Mouse (Mus musculus): ENCODE measurements around the gene Amn. TPM values are rescaled to one million over a fixed set of nuclear protein-coding genes. Genes with fewer than 3 reads are reported as not detected.
A peak's percentile ranks its signal among the peaks of the same experiment; 100 is the strongest.

The Amn gene
- polyA plus RNA-seq, 1 experiment, result 1,225 TPM

DNA sequence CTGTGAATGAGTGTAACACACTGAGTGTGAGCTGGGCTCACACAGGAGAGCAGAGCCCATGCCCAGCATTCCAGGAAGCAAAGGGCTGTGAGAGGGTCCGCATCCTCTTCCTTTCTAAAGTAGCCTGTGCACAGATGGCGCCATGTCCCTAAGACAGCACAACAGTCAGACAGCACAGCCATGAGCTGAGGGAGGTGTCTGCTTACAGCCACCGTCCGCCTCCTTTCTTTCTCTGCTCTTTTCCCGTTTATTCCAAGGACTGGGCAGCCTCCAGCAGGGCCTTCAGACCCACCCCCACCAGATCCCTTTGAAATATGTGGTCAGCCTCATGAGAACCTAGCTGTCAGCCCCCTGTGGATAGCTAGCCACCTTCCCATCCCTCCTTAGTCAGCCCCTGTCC, 5.7 kb upstream of the Amn start:
- no peaks in the 10 kb centered on the region for H3K27me3 ChIP-seq (ENCODE audit: control insufficient read depth, insufficient read depth, low read length)
- WGBS, result 91% methylated on average over 5 of the region's 5 CpGs
- H3K27ac ChIP-seq (ENCODE audit: insufficient read depth, low read depth, low read length), result no peak overlapping the region

GRCm38 (mm10) chr12:111266592-111266991, 4.3 kb upstream of the Amn start:
- no peak for TF ChIP-seq CTCF (IDR thresholded peaks at IDR 0.05; ENCODE audit: extremely low read depth, insufficient read length, insufficient replicate concordance, low read depth, low read length)
- TF ChIP-seq POLR2A (IDR thresholded peaks at IDR 0.05; ENCODE audit: low read depth, low read length), result no peak
- peaks cover 5% of the 10 kb centered on the region; the same call in 1 of the 2 replicates for H3K27me3 ChIP-seq (ENCODE audit: control insufficient read depth, insufficient read depth, low read length)
- WGBS, result 87% methylated on average over 12 of the region's 12 CpGs
- no peak overlapping the region for H3K27ac ChIP-seq (ENCODE audit: insufficient read depth, low read depth, low read length)
- H3K4me1 ChIP-seq (ENCODE audit: control insufficient read depth, insufficient read depth, insufficient read length, low read length), result peaks cover 27% of the 10 kb centered on the region
- H3K36me3 ChIP-seq (ENCODE audit: control insufficient read depth, insufficient read depth, low read length), result peaks cover 14% of the 10 kb centered on the region
- H3K4me3 ChIP-seq (ENCODE audit: low read depth, low read length), result no peak overlapping the region

More for the DNA sequence above, 5.7 kb upstream of the Amn start:
- H3K36me3 ChIP-seq (ENCODE audit: control insufficient read depth, insufficient read depth, low read length), result peaks cover 26% of the 10 kb centered on the region
- TF ChIP-seq CTCF (IDR thresholded peaks at IDR 0.05; ENCODE audit: extremely low read depth, insufficient read length, insufficient replicate concordance, low read depth, low read length) (no peak), POLR2A (IDR thresholded peaks at IDR 0.05; ENCODE audit: low read depth, low read length) (no peak)
- no peak overlapping the region for H3K4me3 ChIP-seq (ENCODE audit: low read depth, low read length)
- H3K4me1 ChIP-seq (ENCODE audit: control insufficient read depth, insufficient read depth, insufficient read length, low read length), result peaks cover 24% of the 10 kb centered on the region

DNA sequence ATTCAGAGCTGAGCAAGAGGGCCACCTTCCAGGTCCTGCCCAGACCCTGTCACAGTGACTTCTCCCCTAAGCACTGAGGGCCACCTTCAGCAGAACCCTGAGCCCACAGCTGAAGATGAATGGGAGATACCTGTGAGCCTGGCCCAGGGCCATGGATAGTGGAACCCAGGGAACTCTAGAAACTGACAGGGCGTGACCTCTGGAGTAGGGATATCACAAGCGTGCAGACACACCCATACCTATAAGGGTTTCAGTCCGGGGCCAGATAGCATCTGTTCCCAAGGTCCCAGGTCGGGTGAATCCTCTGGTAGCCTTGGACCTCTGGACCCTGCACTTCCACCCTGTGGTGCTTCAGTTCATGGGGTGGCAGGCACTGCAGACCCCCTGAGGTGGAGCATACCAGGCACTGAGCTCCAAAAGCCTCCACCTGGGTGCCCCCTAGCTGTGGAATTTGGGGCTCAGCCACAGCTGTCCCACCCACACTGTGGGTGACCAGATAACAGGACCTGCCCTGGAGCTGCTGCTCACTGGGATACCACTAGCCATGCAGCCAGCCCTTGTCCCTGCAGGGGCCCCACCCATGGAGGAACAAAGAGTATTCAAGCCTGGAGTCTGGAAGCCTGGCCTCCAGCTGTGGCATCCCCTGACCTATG, 3.1 kb upstream of the Amn start:
- peaks cover 11% of the 10 kb centered on the region for H3K36me3 ChIP-seq (ENCODE audit: control insufficient read depth, insufficient read depth, low read length)
- 37% methylated on average over 4 of the region's 4 CpGs for WGBS
- H3K27ac ChIP-seq (ENCODE audit: insufficient read depth, low read depth, low read length), result peak overlapping the region; percentile 38; the same call in 1 of the 2 replicates
- TF ChIP-seq CTCF (IDR thresholded peaks at IDR 0.05; ENCODE audit: extremely low read depth, insufficient read length, insufficient replicate concordance, low read depth, low read length), result peak; percentile 7; the same call in 1 of the 2 replicates
- TF ChIP-seq POLR2A (IDR thresholded peaks at IDR 0.05; ENCODE audit: low read depth, low read length), result no peak; the same call in 1 of the 2 replicates
- H3K27me3 ChIP-seq (ENCODE audit: control insufficient read depth, insufficient read depth, low read length), result peaks cover 6% of the 10 kb centered on the region; the same call in 1 of the 2 replicates
- peaks cover 31% of the 10 kb centered on the region for H3K4me1 ChIP-seq (ENCODE audit: control insufficient read depth, insufficient read depth, insufficient read length, low read length)
- no peak overlapping the region for H3K4me3 ChIP-seq (ENCODE audit: low read depth, low read length)

- H3K27me3 ChIP-seq (ENCODE audit: control insufficient read depth, insufficient read depth, low read length), result peaks cover 13% of the 10 kb centered on the region; the same call in 1 of the 2 replicates
- TF ChIP-seq CTCF (IDR thresholded peaks at IDR 0.05; ENCODE audit: extremely low read depth, insufficient read length, insufficient replicate concordance, low read depth, low read length), result no peak
- TF ChIP-seq POLR2A (IDR thresholded peaks at IDR 0.05; ENCODE audit: low read depth, low read length), result no peak; the same call in 1 of the 2 replicates
- H3K4me3 ChIP-seq (ENCODE audit: low read depth, low read length), result peak overlapping the region; percentile 75
- H3K36me3 ChIP-seq (ENCODE audit: control insufficient read depth, insufficient read depth, low read length), result peaks cover 25% of the 10 kb centered on the region
- peak overlapping the region; percentile 50; the same call in 1 of the 2 replicates for H3K27ac ChIP-seq (ENCODE audit: insufficient read depth, low read depth, low read length)
- 3% methylated on average over 28 of the region's 28 CpGs for WGBS
- H3K4me1 ChIP-seq (ENCODE audit: control insufficient read depth, insufficient read depth, insufficient read length, low read length), result peaks cover 42% of the 10 kb centered on the region
Measured at GRCm38 (mm10) chr12:111271406-111271805, 511 bp downstream of the Amn start.

- Histone ChIP-seq H3K36me3 (ENCODE audit: control insufficient read depth, insufficient read depth, low read length) (peaks cover 25% of the 10 kb centered on the region), H3K4me1 (ENCODE audit: control insufficient read depth, insufficient read depth, insufficient read length, low read length) (peaks cover 42% of the 10 kb centered on the region), H3K27me3 (ENCODE audit: control insufficient read depth, insufficient read depth, low read length) (peaks cover 13% of the 10 kb centered on the region; the same call in 1 of the 2 replicates), H3K4me3 (ENCODE audit: low read depth, low read length) (peak overlapping the region; percentile 75), H3K27ac (ENCODE audit: insufficient read depth, low read depth, low read length) (no peak overlapping the region)
- no peak for TF ChIP-seq CTCF (IDR thresholded peaks at IDR 0.05; ENCODE audit: extremely low read depth, insufficient read length, insufficient replicate concordance, low read depth, low read length)
- no peak for TF ChIP-seq POLR2A (IDR thresholded peaks at IDR 0.05; ENCODE audit: low read depth, low read length)
- 13% methylated on average over 8 of the region's 8 CpGs for WGBS
Measured at GRCm38 (mm10) chr12:111271966-111272365, 1.1 kb downstream of the Amn start.

GRCm38 (mm10) chr12:111272420-111272819, 1.5 kb downstream of the Amn start:
- peak overlapping the region; percentile 38 for H3K4me3 ChIP-seq (ENCODE audit: low read depth, low read length)
- TF ChIP-seq POLR2A (IDR thresholded peaks at IDR 0.05; ENCODE audit: low read depth, low read length) (no peak), CTCF (IDR thresholded peaks at IDR 0.05; ENCODE audit: extremely low read depth, insufficient read length, insufficient replicate concordance, low read depth, low read length) (peak; percentile 90; the same call in 1 of the 2 replicates)
- H3K27ac ChIP-seq (ENCODE audit: insufficient read depth, low read depth, low read length), result no peak overlapping the region
- peaks cover 25% of the 10 kb centered on the region for H3K36me3 ChIP-seq (ENCODE audit: control insufficient read depth, insufficient read depth, low read length)
- H3K27me3 ChIP-seq (ENCODE audit: control insufficient read depth, insufficient read depth, low read length), result peaks cover 13% of the 10 kb centered on the region; the same call in 1 of the 2 replicates
- peaks cover 38% of the 10 kb centered on the region for H3K4me1 ChIP-seq (ENCODE audit: control insufficient read depth, insufficient read depth, insufficient read length, low read length)
- 28% methylated on average over 12 of the region's 12 CpGs for WGBS

DNA sequence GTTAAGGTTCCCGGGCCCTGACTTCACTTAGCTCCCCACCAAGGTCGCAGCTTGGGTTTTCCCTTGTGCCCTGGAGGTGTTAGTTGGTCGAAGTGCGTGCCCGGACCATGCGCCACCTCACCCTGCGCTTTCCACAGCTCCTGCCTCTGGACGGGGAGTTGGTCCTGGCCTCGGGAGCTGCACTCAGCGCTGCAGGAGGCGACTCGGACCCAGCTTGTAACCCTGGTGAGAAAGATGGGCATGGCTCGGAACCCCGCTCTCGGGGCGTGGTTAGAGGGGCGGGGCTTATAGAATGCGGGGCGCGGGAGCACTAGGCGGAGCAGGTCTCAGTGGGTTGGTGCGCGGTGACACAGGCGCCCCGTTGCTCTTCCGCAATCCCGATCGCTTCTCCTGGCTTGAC, 3.1 kb downstream of the Amn start:
- TF ChIP-seq CTCF (IDR thresholded peaks at IDR 0.05; ENCODE audit: extremely low read depth, insufficient read length, insufficient replicate concordance, low read depth, low read length), result no peak
- no peak for TF ChIP-seq POLR2A (IDR thresholded peaks at IDR 0.05; ENCODE audit: low read depth, low read length)
- WGBS, result 52% methylated on average over 28 of the region's 28 CpGs
- Histone ChIP-seq H3K4me1 (ENCODE audit: control insufficient read depth, insufficient read depth, insufficient read length, low read length) (peaks cover 26% of the 10 kb centered on the region), H3K27ac (ENCODE audit: insufficient read depth, low read depth, low read length) (no peak overlapping the region), H3K27me3 (ENCODE audit: control insufficient read depth, insufficient read depth, low read length) (peaks cover 13% of the 10 kb centered on the region; the same call in 1 of the 2 replicates), H3K4me3 (ENCODE audit: low read depth, low read length) (no peak overlapping the region), H3K36me3 (ENCODE audit: control insufficient read depth, insufficient read depth, low read length) (peaks cover 25% of the 10 kb centered on the region)
